14 mouse cellular contexts compared by ENCODE assay signal in genomic region chr1:162036461-162036835, GRCm38 (mm10). TPM values are rescaled to one million over a fixed set of nuclear protein-coding genes. Genes with fewer than 3 reads are reported as not detected.
DNase-seq lines count a peak whose midpoint lies in the region; ATAC-seq and TF ChIP-seq lines count a peak whose summit lies in the region.
"Had no signal": no experiment of that assay in that cellular context is flagged by ENCODE, and none has a peak within 500 bp of the region (broad histone marks: within the 10 kb centered on the region; RNA-seq: fewer than 3 reads in every experiment).

No protein-coding gene starts in this region.

- H3K27ac ChIP-seq in forebrain, embryonic 14.5 days (ENCODE audit: low read depth, low read length): no peak overlapping the region
- H3K27ac ChIP-seq in forebrain, embryonic 11.5 days (ENCODE audit: low read depth, low read length): no peak overlapping the region
- H3K27ac ChIP-seq in kidney, embryonic 16.5 days (ENCODE audit: low read length): peak overlapping the region; percentile 89
- no peak overlapping the region for H3K27ac ChIP-seq in kidney, adult 2 months (ENCODE audit: insufficient read depth, low read depth, low read length)
- H3K27ac ChIP-seq in embryonic facial prominence, embryonic 10.5 days (replicated peaks): peak overlapping the region; percentile 82
- peak overlapping the region; percentile 60 for H3K27ac ChIP-seq in intestine, embryonic 14.5 days (ENCODE audit: low read depth)
- H3K27ac ChIP-seq: liver, embryonic 15.5 days; midbrain, embryonic 13.5 days had no signal

- no peak overlapping the region for H3K4me3 ChIP-seq in forebrain, embryonic 14.5 days (ENCODE audit: low read depth, low read length)
- H3K4me3 ChIP-seq in forebrain, embryonic 11.5 days (ENCODE audit: low read depth, low read length): no peak overlapping the region
- H3K4me3 ChIP-seq in kidney, embryonic 16.5 days (ENCODE audit: low read length): no peak overlapping the region
- H3K4me3 ChIP-seq in kidney, adult 2 months (ENCODE audit: insufficient read depth, low read depth, low read length): no peak overlapping the region
- no peak overlapping the region for H3K4me3 ChIP-seq in embryonic facial prominence, embryonic 10.5 days
- no peak overlapping the region for H3K4me3 ChIP-seq in intestine, embryonic 14.5 days (ENCODE audit: low read depth, low read length)
- H3K4me3 ChIP-seq: forebrain, embryonic 12.5 days; liver, embryonic 15.5 days; midbrain, embryonic 13.5 days had no signal

- no peak for TF ChIP-seq CTCF in kidney, adult 2 months (conservative IDR thresholded peaks at IDR 0.05; ENCODE audit: insufficient read depth, insufficient read length, low read depth, low read length)

- no peak for ATAC-seq in forebrain, embryonic 14.5 days
- no peak for ATAC-seq in forebrain, embryonic 11.5 days (replicated peaks; ENCODE audit: low FRiP score)
- ATAC-seq in kidney, embryonic 16.5 days (ENCODE audit: low FRiP score, low TSS enrichment): no peak
- 0 out of 2 replicates have a peak, but pooled peaks have one; percentile 24 for ATAC-seq in intestine, embryonic 14.5 days (replicated peaks; ENCODE audit: low FRiP score, low TSS enrichment, low read depth)
- ATAC-seq: midbrain, embryonic 13.5 days had no signal

- H3K4me1 ChIP-seq in forebrain, embryonic 14.5 days (ENCODE audit: control insufficient read depth, insufficient read depth, low read length): no peaks in the 10 kb centered on the region; the same call in 1 of the 2 replicates
- no peaks in the 10 kb centered on the region for H3K4me1 ChIP-seq in forebrain, embryonic 11.5 days (replicated peaks; ENCODE audit: control insufficient read depth, insufficient read depth, low read length)
- H3K4me1 ChIP-seq in kidney, embryonic 16.5 days (ENCODE audit: insufficient read depth, low read length): peaks cover 35% of the 10 kb centered on the region
- H3K4me1 ChIP-seq in kidney, adult 2 months (ENCODE audit: control insufficient read depth, insufficient read depth, low read length): peaks cover 10% of the 10 kb centered on the region; the same call in 1 of the 2 replicates
- H3K4me1 ChIP-seq in embryonic facial prominence, embryonic 10.5 days: peaks cover 38% of the 10 kb centered on the region
- peaks cover 44% of the 10 kb centered on the region for H3K4me1 ChIP-seq in intestine, embryonic 14.5 days (replicated peaks; ENCODE audit: control insufficient read depth, insufficient read depth, low read length)

- 20% methylated on average over 5 of the region's 5 CpGs for WGBS in forebrain, embryonic 14.5 days
- 42% methylated on average over 5 of the region's 5 CpGs for WGBS in forebrain, embryonic 11.5 days
- WGBS in kidney, embryonic 16.5 days: 28% methylated on average over 5 of the region's 5 CpGs
- 65% methylated on average over 5 of the region's 5 CpGs for WGBS in kidney, adult 2 months
- WGBS in embryonic facial prominence, embryonic 10.5 days: 21% methylated on average over 5 of the region's 5 CpGs
- 13% methylated on average over 5 of the region's 5 CpGs for WGBS in intestine, embryonic 14.5 days

- DNase-seq in forebrain, embryonic 14.5 days (ENCODE audit: low spot score): peak; percentile 36
- no peak for DNase-seq in forebrain, embryonic 11.5 days (ENCODE audit: low spot score)
- no peak for DNase-seq in kidney, adult 2 months
- DNase-seq in embryonic facial prominence, embryonic 10.5 days (ENCODE audit: low spot score): peak; percentile 75
- no peak for DNase-seq in intestine, embryonic 14.5 days (ENCODE audit: low spot score)
- no peak for DNase-seq in urinary bladder, postnatal 4 days (ENCODE audit: low spot score in 2 of 2)
- no peak for DNase-seq in natural killer cell, adult 2 months (ENCODE audit: low spot score in 2 of 2)
- DNase-seq: adrenal gland, postnatal 14 days; B cell, adult 2 months; cerebellum, adult 8-10 months had no signal

- H3K4me2 ChIP-seq in forebrain, embryonic 14.5 days (ENCODE audit: low read length): no peak overlapping the region
- no peak overlapping the region for H3K4me2 ChIP-seq in forebrain, embryonic 11.5 days (ENCODE audit: low read depth, low read length, severe bottlenecking)
- no peak overlapping the region for H3K4me2 ChIP-seq in kidney, embryonic 16.5 days (replicated peaks; ENCODE audit: low read depth, low read length)
- H3K4me2 ChIP-seq in intestine, embryonic 14.5 days (ENCODE audit: low read length): no peak overlapping the region
- H3K4me2 ChIP-seq: forebrain, embryonic 12.5 days; liver, embryonic 15.5 days; midbrain, embryonic 13.5 days had no signal

- H3K9ac ChIP-seq in forebrain, embryonic 14.5 days (ENCODE audit: low read length): no peak overlapping the region
- H3K9ac ChIP-seq in forebrain, embryonic 11.5 days (ENCODE audit: low read length): no peak overlapping the region
- no peak overlapping the region; the same call in 1 of the 2 replicates for H3K9ac ChIP-seq in kidney, embryonic 16.5 days (replicated peaks; ENCODE audit: low read length)
- 0 out of 2 replicates have a peak overlapping the region, but pooled peaks have one; percentile 5 for H3K9ac ChIP-seq in intestine, embryonic 14.5 days (ENCODE audit: low read length)
- H3K9ac ChIP-seq: forebrain, embryonic 12.5 days; liver, embryonic 15.5 days; midbrain, embryonic 13.5 days had no signal

- no peaks in the 10 kb centered on the region for H3K36me3 ChIP-seq in forebrain, embryonic 14.5 days (ENCODE audit: control insufficient read depth, insufficient read depth, low read length)
- no peaks in the 10 kb centered on the region for H3K36me3 ChIP-seq in forebrain, embryonic 11.5 days (ENCODE audit: control insufficient read depth, insufficient read depth, low read length)
- no peaks in the 10 kb centered on the region for H3K36me3 ChIP-seq in kidney, embryonic 16.5 days (ENCODE audit: insufficient read depth, low read length)
- no peaks in the 10 kb centered on the region for H3K36me3 ChIP-seq in kidney, adult 2 months (ENCODE audit: control insufficient read depth, insufficient read depth, low read length)
- H3K36me3 ChIP-seq in embryonic facial prominence, embryonic 10.5 days (replicated peaks): no peaks in the 10 kb centered on the region
- H3K36me3 ChIP-seq in intestine, embryonic 14.5 days (ENCODE audit: control insufficient read depth, insufficient read depth, low read length): no peaks in the 10 kb centered on the region
- H3K36me3 ChIP-seq: forebrain, embryonic 12.5 days; liver, embryonic 15.5 days; midbrain, embryonic 13.5 days had no signal

- no peaks in the 10 kb centered on the region for H3K27me3 ChIP-seq in forebrain, embryonic 14.5 days (replicated peaks; ENCODE audit: control insufficient read depth, insufficient read depth, low read length)
- H3K27me3 ChIP-seq in forebrain, embryonic 11.5 days (ENCODE audit: control insufficient read depth, insufficient read depth, low read length): no peaks in the 10 kb centered on the region
- no peaks in the 10 kb centered on the region for H3K27me3 ChIP-seq in kidney, embryonic 16.5 days (ENCODE audit: insufficient read depth, low read length)
- no peaks in the 10 kb centered on the region for H3K27me3 ChIP-seq in kidney, adult 2 months (replicated peaks; ENCODE audit: control insufficient read depth, insufficient read depth, low read length)
- H3K27me3 ChIP-seq in embryonic facial prominence, embryonic 10.5 days (replicated peaks; ENCODE audit: low read depth, poor library complexity, severe bottlenecking): no peaks in the 10 kb centered on the region
- H3K27me3 ChIP-seq in intestine, embryonic 14.5 days (replicated peaks; ENCODE audit: control insufficient read depth, insufficient read depth, low read length): no peaks in the 10 kb centered on the region
- H3K27me3 ChIP-seq: forebrain, embryonic 12.5 days; liver, embryonic 15.5 days; midbrain, embryonic 13.5 days had no signal

- no peaks in the 10 kb centered on the region for H3K9me3 ChIP-seq in forebrain, embryonic 14.5 days (replicated peaks; ENCODE audit: control insufficient read depth, low read length)
- no peaks in the 10 kb centered on the region for H3K9me3 ChIP-seq in forebrain, embryonic 11.5 days (ENCODE audit: control insufficient read depth, low read length)
- no peaks in the 10 kb centered on the region for H3K9me3 ChIP-seq in kidney, embryonic 16.5 days (ENCODE audit: low read length)
- peaks cover 13% of the 10 kb centered on the region; the same call in 1 of the 2 replicates for H3K9me3 ChIP-seq in embryonic facial prominence, embryonic 10.5 days
- H3K9me3 ChIP-seq in intestine, embryonic 14.5 days (ENCODE audit: control insufficient read depth, low read length): no peaks in the 10 kb centered on the region
- H3K9me3 ChIP-seq: liver, embryonic 15.5 days had no signal

- no peak for TF ChIP-seq POLR2A in kidney, adult 2 months (IDR thresholded peaks at IDR 0.05; ENCODE audit: low read depth, low read length)

RNA-seq across cellular contexts. Expression of gene 4930558K02Rik, which starts 57.0 kb away (rescaled TPM):
- 0.18 TPM in 1 of 2 replicates, not detected in the other for polyA plus RNA-seq in forebrain, embryonic 14.5 days (2014; fragmentation: Nextera tagmentation; extraction: Ambion mirVana)
- not detected in 2 replicates for polyA plus RNA-seq in forebrain, embryonic 11.5 days (2014; fragmentation: Nextera tagmentation; extraction: Ambion mirVana)
- not detected in 2 replicates for polyA plus RNA-seq in kidney, embryonic 16.5 days (2015; fragmentation: Nextera tagmentation; extraction: Ambion mirVana)
- polyA plus RNA-seq in kidney, adult 2 months (2012; rRNA removed): not detected in 2 replicates
- polyA plus RNA-seq in embryonic facial prominence, embryonic 10.5 days (2016; fragmentation: Nextera tagmentation; extraction: Ambion mirVana): not detected in 2 replicates
- polyA plus RNA-seq in intestine, embryonic 14.5 days (2014; fragmentation: Nextera tagmentation; extraction: Ambion mirVana): not detected in 2 replicates
- polyA plus RNA-seq: forebrain, embryonic 12.5 days; liver, embryonic 15.5 days; midbrain, embryonic 13.5 days had no signal

Comparison
In these comparisons a context has a peak if more than half of its experiments do, and no peak if none do; other contexts are left out.
1. DNase-seq: peak in forebrain, embryonic 14.5 days (single experiment) and embryonic facial prominence, embryonic 10.5 days (single experiment); none in forebrain, embryonic 11.5 days (single experiment), kidney, adult 2 months (single experiment), intestine, embryonic 14.5 days (single experiment), urinary bladder, postnatal 4 days (0 of 2) and natural killer cell, adult 2 months (0 of 2).
2. H3K27ac ChIP-seq: peak in kidney, embryonic 16.5 days (single experiment), embryonic facial prominence, embryonic 10.5 days (single experiment) and intestine, embryonic 14.5 days (single experiment); none in forebrain, embryonic 14.5 days (single experiment), forebrain, embryonic 11.5 days (single experiment) and kidney, adult 2 months (single experiment).